Mouse (Mus musculus) midbrain, embryonic 15.5 days (tissue): ENCODE measurements around the gene Olfr725. TPM values are rescaled to one million over a fixed set of nuclear protein-coding genes. Genes with fewer than 3 reads are reported as not detected.

Experiments
- ATAC-seq: fragments of 200-750 bp; cut with Nextera tagmentation; replicated peaks from 2 replicates; pipeline ENCODE4 v1.8.0; 2017; ENCODE audit warnings: moderate TSS enrichment
- H3K27ac ChIP-seq: fragments of 300-500 bp; sonication (generic); 2 replicates; pipeline ENCODE4 v1.5.1; 2015; ENCODE audit warnings: mild to moderate bottlenecking, inconsistent platforms
- H3K27me3 ChIP-seq: fragments of 300-500 bp; sonication (generic); replicated peaks from 2 replicates; pipeline ENCODE4 v1.6.1; 2015; ENCODE audit warnings: inconsistent platforms
- H3K36me3 ChIP-seq: fragments of 300-500 bp; sonication (generic); replicated peaks from 2 replicates; pipeline ENCODE4 v1.6.1; 2015; ENCODE audit warnings: inconsistent platforms
- H3K4me1 ChIP-seq: fragments of 300-500 bp; sonication (generic); 2 replicates; pipeline ENCODE4 v1.6.1; 2015; ENCODE audit warnings: inconsistent platforms
- H3K4me2 ChIP-seq: fragments of 300-500 bp; sonication (generic); 2 replicates; pipeline ENCODE4 v1.6.1; 2015; ENCODE audit warnings: inconsistent platforms, mild to moderate bottlenecking, moderate library complexity
- H3K4me3 ChIP-seq: fragments of 300-500 bp; sonication (generic); 2 replicates; pipeline ENCODE4 v1.5.1; 2015; ENCODE audit warnings: mild to moderate bottlenecking, inconsistent platforms
- H3K9ac ChIP-seq: fragments of 300-500 bp; sonication (generic); 2 replicates; pipeline ENCODE4 v1.6.1; 2015; ENCODE audit warnings: mild to moderate bottlenecking, inconsistent platforms
- H3K9me3 ChIP-seq: fragments of 300-500 bp; sonication (generic); 2 replicates; pipeline ENCODE4 v1.6.1; 2016; ENCODE audit warnings: inconsistent platforms
- WGBS: fragments of 180-500 bp; shearing (Covaris S2); methylation state at CpG from one replicate; pipeline ENCODE4 v1.1.7; 2015; ENCODE audit warnings: mixed read lengths; 5-methylcytosine and 5-hydroxymethylcytosine counted together
- polyA plus RNA-seq: library from polyadenylated mRNA; unstranded; fragments of >200 nt; fragmentation: Nextera tagmentation; extraction: Ambion mirVana; gene quantifications from 2 replicates; pipeline ENCODE4 v1.2.1, GENCODE M21; 2015

Olfr725 gene
- polyA plus RNA-seq = not detected in 2 replicates

GRCm38 (mm10) chr14:50040275-50040674 lies at the start of gene Olfr725:
Olfr725 (minus strand) TSS chr14:50040375.
- no peak within 1 kb of the TSS for H3K4me3 ChIP-seq
- no peaks in the 10 kb centered on the region for H3K4me1 ChIP-seq
- H3K27ac ChIP-seq = no peak within 1 kb of the TSS
- ATAC-seq = no peak
- H3K9me3 ChIP-seq = no peaks in the 10 kb centered on the region
- no peaks in the 10 kb centered on the region for H3K27me3 ChIP-seq
- no peak within 1 kb of the TSS for H3K9ac ChIP-seq
- no peak within 1 kb of the TSS for H3K4me2 ChIP-seq
- H3K36me3 ChIP-seq = no peaks in the 10 kb centered on the region

- Histone ChIP-seq H3K9me3 (no peaks in the 10 kb centered on the region), H3K9ac (peak overlapping the region; percentile 76; the same call in 1 of the 2 replicates), H3K27me3 (no peaks in the 10 kb centered on the region), H3K27ac (peak overlapping the region; percentile 82), H3K4me1 (peaks cover 9% of the 10 kb centered on the region; the same call in 1 of the 2 replicates), H3K4me3 (peak overlapping the region; percentile 97), H3K4me2 (peak overlapping the region; percentile 92), H3K36me3 (no peaks in the 10 kb centered on the region)
- peak; percentile 67 for ATAC-seq
- WGBS = 1% methylated on average over 4 of the region's 4 CpGs
Measured at GRCm38 (mm10) chr14:50062733-50063104, 22.5 kb upstream of the Olfr725 start.

DNA sequence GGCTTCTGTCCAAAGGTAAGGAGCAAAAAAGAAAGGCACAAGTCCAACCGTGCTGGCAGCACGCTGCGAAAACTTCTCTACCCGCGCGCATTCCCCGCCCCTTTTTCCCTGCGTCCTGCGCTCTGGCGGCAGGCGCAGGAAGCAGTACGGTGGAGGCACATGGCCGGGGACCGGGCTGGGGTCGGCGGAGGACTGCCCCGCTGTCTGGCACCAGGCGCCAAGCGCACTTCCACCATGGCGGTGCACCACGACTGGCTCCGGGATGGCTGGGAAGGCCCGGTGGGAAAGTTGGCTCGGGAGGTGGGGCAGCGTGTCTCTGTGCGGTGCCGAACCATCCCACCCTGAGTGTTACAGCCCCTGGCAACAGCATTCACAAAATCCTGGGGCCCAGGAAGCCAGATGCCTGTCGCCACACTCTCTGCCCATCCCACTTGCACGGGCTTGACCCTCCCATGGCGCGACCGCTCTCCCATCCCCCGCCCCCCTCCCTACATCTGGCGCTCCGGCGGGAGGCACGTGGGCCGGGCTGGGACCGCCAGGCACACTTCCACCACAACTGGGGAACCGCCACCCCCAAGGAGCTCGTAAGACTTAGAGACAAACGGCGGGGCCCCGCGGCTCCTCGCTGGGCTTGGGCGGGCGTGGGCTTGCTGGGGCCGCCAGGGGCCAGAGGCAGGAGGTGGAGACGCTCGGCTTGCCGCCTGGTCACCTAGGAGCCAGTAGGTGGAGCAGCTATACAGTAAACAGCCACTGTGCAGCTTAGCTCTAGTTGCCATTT lies 22.0 kb upstream of the Olfr725 start:
- peak overlapping the region; percentile 76 for H3K9ac ChIP-seq
- 1% methylated on average over 52 of the region's 52 CpGs for WGBS
- peaks cover 9% of the 10 kb centered on the region; the same call in 1 of the 2 replicates for H3K4me1 ChIP-seq
- H3K9me3 ChIP-seq = no peaks in the 10 kb centered on the region
- H3K27me3 ChIP-seq = no peaks in the 10 kb centered on the region
- H3K4me2 ChIP-seq = peak overlapping the region; percentile 92
- no peaks in the 10 kb centered on the region for H3K36me3 ChIP-seq
- peak overlapping the region; percentile 82 for H3K27ac ChIP-seq
- ATAC-seq = peak; percentile 98
- peak overlapping the region; percentile 97 for H3K4me3 ChIP-seq

- H3K9ac ChIP-seq = peak overlapping the region; percentile 76
- H3K27ac ChIP-seq = peak overlapping the region; percentile 82
- H3K9me3 ChIP-seq = no peaks in the 10 kb centered on the region
- H3K4me1 ChIP-seq = peaks cover 9% of the 10 kb centered on the region; the same call in 1 of the 2 replicates
- peak; percentile 38 for ATAC-seq
- no peaks in the 10 kb centered on the region for H3K36me3 ChIP-seq
- H3K4me3 ChIP-seq = peak overlapping the region; percentile 97
- H3K27me3 ChIP-seq = no peaks in the 10 kb centered on the region
- WGBS = 0% methylated on average over 13 of the region's 13 CpGs
- peak overlapping the region; percentile 92 for H3K4me2 ChIP-seq
Measured at GRCm38 (mm10) chr14:50061590-50061954, 21.4 kb upstream of the Olfr725 start.

DNA sequence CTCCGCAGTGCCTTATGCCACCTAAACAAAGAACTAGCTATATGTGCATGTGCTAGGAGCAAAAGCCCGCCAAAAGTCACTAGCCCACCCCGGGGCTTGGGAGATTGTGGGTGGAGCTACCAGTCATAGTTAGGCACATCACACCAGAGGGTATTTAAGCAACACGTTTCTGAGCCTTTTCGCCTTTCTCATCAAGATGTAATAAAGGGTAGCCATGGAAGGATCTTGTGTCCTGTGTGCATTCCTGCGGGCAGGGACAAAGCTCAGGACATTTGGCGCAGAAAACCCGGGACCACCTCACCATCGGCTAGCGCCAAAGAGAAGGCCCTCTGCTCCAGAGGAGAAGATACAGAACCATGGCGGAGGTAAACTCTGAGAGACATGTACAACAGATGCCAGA lies 21.0 kb upstream of the Olfr725 start:
- WGBS = 17% methylated on average over 11 of the region's 11 CpGs
- no peak for ATAC-seq

GRCm38 (mm10) chr14:50032041-50032440 lies 8.1 kb downstream of the Olfr725 start:
- Histone ChIP-seq H3K4me1 (no peaks in the 10 kb centered on the region), H3K27ac (no peak overlapping the region), H3K36me3 (no peaks in the 10 kb centered on the region), H3K4me3 (no peak overlapping the region), H3K27me3 (no peaks in the 10 kb centered on the region), H3K4me2 (no peak overlapping the region), H3K9me3 (no peaks in the 10 kb centered on the region), H3K9ac (no peak overlapping the region)
- WGBS = 92% methylated on average over 2 of the region's 2 CpGs
- ATAC-seq = no peak

More for the DNA sequence above, 21.0 kb upstream of the Olfr725 start:
- no peaks in the 10 kb centered on the region for H3K9me3 ChIP-seq
- H3K9ac ChIP-seq = peak overlapping the region; percentile 76
- H3K36me3 ChIP-seq = no peaks in the 10 kb centered on the region
- peaks cover 9% of the 10 kb centered on the region; the same call in 1 of the 2 replicates for H3K4me1 ChIP-seq
- H3K4me3 ChIP-seq = peak overlapping the region; percentile 97
- H3K4me2 ChIP-seq = peak overlapping the region; percentile 92
- no peak overlapping the region for H3K27ac ChIP-seq
- no peaks in the 10 kb centered on the region for H3K27me3 ChIP-seq

GRCm38 (mm10) chr14:50031356-50031755 lies 8.8 kb downstream of the Olfr725 start:
- ATAC-seq = no peak

GRCm38 (mm10) chr14:50026371-50026770 lies 13.8 kb downstream of the Olfr725 start:
- Histone ChIP-seq H3K27ac (no peak overlapping the region), H3K9me3 (no peaks in the 10 kb centered on the region), H3K4me3 (no peak overlapping the region), H3K9ac (no peak overlapping the region), H3K4me1 (no peaks in the 10 kb centered on the region), H3K36me3 (no peaks in the 10 kb centered on the region), H3K27me3 (no peaks in the 10 kb centered on the region), H3K4me2 (no peak overlapping the region)
- WGBS = 88% methylated on average over 2 of the region's 2 CpGs
- ATAC-seq = no peak

More at GRCm38 (mm10) chr14:50031356-50031755, 8.8 kb downstream of the Olfr725 start:
- no peaks in the 10 kb centered on the region for H3K27me3 ChIP-seq
- no peaks in the 10 kb centered on the region for H3K9me3 ChIP-seq
- no peak overlapping the region for H3K9ac ChIP-seq
- H3K4me1 ChIP-seq = no peaks in the 10 kb centered on the region
- no peak overlapping the region for H3K4me2 ChIP-seq
- no peaks in the 10 kb centered on the region for H3K36me3 ChIP-seq
- WGBS = 79% methylated on average over 4 of the region's 4 CpGs
- H3K4me3 ChIP-seq = no peak overlapping the region
- H3K27ac ChIP-seq = no peak overlapping the region

Other genes with a start within 250 kb of the Olfr725 start
- gene Olfr722, start 138.4 kb downstream of the Olfr725 start, polyA plus RNA-seq = not detected in 2 replicates
- not detected in 2 replicates for gene Olfr723, start 108.6 kb downstream of the Olfr725 start, polyA plus RNA-seq
- not detected in 2 replicates for gene Olfr724, start 77.1 kb downstream of the Olfr725 start, polyA plus RNA-seq
- not detected in 2 replicates for gene Olfr726, start 50.6 kb upstream of the Olfr725 start, polyA plus RNA-seq
- not detected in 2 replicates for gene Olfr727, start 82.8 kb upstream of the Olfr725 start, polyA plus RNA-seq
- gene Olfr728, start 102.3 kb upstream of the Olfr725 start, polyA plus RNA-seq = not detected in 2 replicates
- not detected in 2 replicates for gene Olfr729, start 112.5 kb upstream of the Olfr725 start, polyA plus RNA-seq
- gene Olfr730, start 147.8 kb upstream of the Olfr725 start, polyA plus RNA-seq = not detected in 2 replicates
- gene Olfr731, start 201.5 kb upstream of the Olfr725 start, polyA plus RNA-seq = not detected in 2 replicates
- not detected in 2 replicates for gene Olfr732, start 243.8 kb upstream of the Olfr725 start, polyA plus RNA-seq